Mouse (Mus musculus): ENCODE measurements around the gene Ctnnbl1. TPM values are rescaled to one million over a fixed set of nuclear protein-coding genes. Genes with fewer than 3 reads are reported as not detected.
A peak's percentile ranks its signal among the peaks of the same experiment; 100 is the strongest.

The Ctnnbl1 gene
- polyA plus RNA-seq, 1 experiment from 2014 or later, result 35.6 TPM

- no peak overlapping the region for H3K27ac ChIP-seq
- no peak overlapping the region for H3K4me3 ChIP-seq (ENCODE audit: inconsistent target)
- WGBS (ENCODE audit: missing documents), result 96% methylated on average over 4 of the region's 4 CpGs
- H3K79me2 ChIP-seq (ENCODE audit: inconsistent target), result no peaks in the 10 kb centered on the region
- peaks cover 45% of the 10 kb centered on the region; the same call in 1 of the 2 replicates for H3K36me3 ChIP-seq (ENCODE audit: inconsistent target)
Observed at GRCm38 (mm10) chr2:157813121-157813520, 75.9 kb downstream of the Ctnnbl1 start.

DNA sequence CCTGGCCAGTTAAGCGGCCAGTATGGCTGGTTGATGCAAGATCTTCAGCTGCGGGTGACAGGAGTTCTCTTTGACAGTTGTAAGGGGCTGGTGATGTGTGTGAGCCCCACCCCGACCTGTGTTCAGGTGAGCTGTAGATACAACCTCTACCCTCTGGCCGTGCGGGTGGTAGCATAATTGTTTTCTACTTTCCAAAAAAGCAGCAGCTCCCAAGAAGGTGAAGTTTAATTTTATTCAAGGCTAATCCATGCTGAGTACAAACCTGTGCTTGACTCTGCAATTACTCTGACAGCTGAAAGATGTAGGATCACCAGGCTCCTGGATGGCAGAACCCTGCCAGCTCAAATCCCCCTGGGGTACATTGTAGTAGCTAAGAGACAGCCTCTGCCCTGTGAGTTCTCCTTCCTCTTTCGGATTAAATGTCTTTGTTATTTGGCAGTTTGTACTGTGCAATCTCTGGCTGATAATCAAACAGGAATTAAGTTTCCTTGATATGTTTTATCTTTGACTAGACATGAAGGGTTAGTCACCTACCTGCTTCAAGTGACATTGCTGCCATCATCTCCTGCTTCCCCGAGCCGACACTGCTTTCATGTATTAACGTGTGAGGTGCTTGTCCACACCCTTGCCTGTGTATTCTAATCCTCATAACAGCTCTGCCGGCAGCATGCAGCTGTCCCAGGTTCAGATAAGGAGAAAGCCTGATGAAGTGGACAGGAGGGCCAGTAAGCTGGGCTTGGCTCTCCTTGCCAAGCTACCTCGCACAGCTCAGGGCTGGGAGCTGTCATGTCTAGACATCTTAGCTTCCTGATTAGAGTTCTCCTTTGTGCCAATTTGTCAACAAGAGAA is 77.1 kb downstream of the Ctnnbl1 start:
- WGBS (ENCODE audit: missing documents), result 74% methylated on average over 11 of the region's 11 CpGs
- Histone ChIP-seq H3K27ac (no peak overlapping the region), H3K36me3 (ENCODE audit: inconsistent target) (peaks cover 49% of the 10 kb centered on the region; the same call in 1 of the 2 replicates)

GRCm38 (mm10) chr2:157814965-157815283 is 77.7 kb downstream of the Ctnnbl1 start:
- peaks cover 49% of the 10 kb centered on the region; the same call in 1 of the 2 replicates for H3K36me3 ChIP-seq (ENCODE audit: inconsistent target)
- WGBS (ENCODE audit: missing documents), result 95% methylated on average over 2 of the region's 2 CpGs
- H3K4me3 ChIP-seq (ENCODE audit: inconsistent target), result no peak overlapping the region
- H3K27ac ChIP-seq, result no peak overlapping the region
- no peaks in the 10 kb centered on the region for H3K79me2 ChIP-seq (ENCODE audit: inconsistent target)

More for the DNA sequence above, 77.1 kb downstream of the Ctnnbl1 start:
- no peaks in the 10 kb centered on the region for H3K79me2 ChIP-seq (ENCODE audit: inconsistent target)
- H3K4me3 ChIP-seq (ENCODE audit: inconsistent target), result no peak overlapping the region

DNA sequence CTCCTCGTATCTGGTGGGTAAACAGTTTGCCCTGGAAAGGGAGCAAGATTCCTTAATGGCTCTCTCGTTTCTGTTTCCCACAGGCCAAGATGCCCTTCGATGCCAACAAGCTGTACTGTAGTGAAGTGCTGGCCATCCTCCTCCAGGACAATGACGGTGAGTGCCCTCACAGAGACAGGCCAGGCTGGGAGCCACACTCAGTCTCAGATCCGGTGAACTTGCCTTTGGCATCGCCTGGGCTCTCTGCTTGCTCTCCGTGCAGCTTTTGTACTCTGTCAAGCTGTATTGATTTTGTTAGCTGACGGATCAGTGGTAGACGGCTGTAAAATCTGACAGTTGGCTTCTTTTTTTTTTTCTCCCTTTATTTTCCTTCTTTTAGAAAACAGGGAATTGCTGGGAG is 80.5 kb downstream of the Ctnnbl1 start:
- Histone ChIP-seq H3K79me2 (ENCODE audit: inconsistent target) (no peaks in the 10 kb centered on the region), H3K36me3 (ENCODE audit: inconsistent target) (peaks cover 28% of the 10 kb centered on the region; the same call in 1 of the 2 replicates)
- 94% methylated on average over 9 of the region's 9 CpGs for WGBS (ENCODE audit: missing documents)

GRCm38 (mm10) chr2:157818576-157819320 is 81.5 kb downstream of the Ctnnbl1 start:
- Histone ChIP-seq H3K36me3 (ENCODE audit: inconsistent target) (peaks cover 25% of the 10 kb centered on the region; the same call in 1 of the 2 replicates), H3K27ac (no peak overlapping the region), H3K4me3 (ENCODE audit: inconsistent target) (no peak overlapping the region), H3K79me2 (ENCODE audit: inconsistent target) (no peaks in the 10 kb centered on the region)
- 45% methylated on average over 15 of the region's 15 CpGs for WGBS (ENCODE audit: missing documents)

More for the DNA sequence above, 80.5 kb downstream of the Ctnnbl1 start:
- H3K27ac ChIP-seq, result no peak overlapping the region
- no peak overlapping the region for H3K4me3 ChIP-seq (ENCODE audit: inconsistent target)

- H3K4me3 ChIP-seq (ENCODE audit: inconsistent target), result no peak overlapping the region
- H3K79me2 ChIP-seq (ENCODE audit: inconsistent target), result no peaks in the 10 kb centered on the region
- peaks cover 25% of the 10 kb centered on the region; the same call in 1 of the 2 replicates for H3K36me3 ChIP-seq (ENCODE audit: inconsistent target)
- 97% methylated on average over 12 of the region's 12 CpGs for WGBS (ENCODE audit: missing documents)
- H3K27ac ChIP-seq, result no peak overlapping the region
Observed at GRCm38 (mm10) chr2:157819401-157819800, 82.2 kb downstream of the Ctnnbl1 start.

DNA sequence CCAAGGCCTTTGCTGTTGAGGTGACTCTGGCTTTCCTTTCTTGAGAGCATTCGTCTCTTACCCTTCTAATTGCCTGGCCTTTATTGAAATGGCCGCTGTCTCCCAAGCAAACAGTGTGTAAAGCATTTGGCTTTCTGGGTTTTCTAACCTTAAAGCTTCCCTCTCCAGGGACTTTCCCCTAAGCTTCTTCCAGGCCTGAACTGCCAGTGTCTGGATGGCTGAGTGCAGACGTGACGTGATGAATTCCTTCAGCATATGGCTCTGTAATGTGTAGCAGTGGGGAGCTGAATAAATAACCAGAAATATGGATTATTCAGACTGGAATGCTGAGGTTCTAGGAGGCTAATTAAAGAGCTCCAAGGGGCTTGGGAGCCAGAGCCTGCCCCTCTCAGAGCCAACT is 84.1 kb downstream of the Ctnnbl1 start:
- Histone ChIP-seq H3K27ac (no peak overlapping the region), H3K79me2 (ENCODE audit: inconsistent target) (no peaks in the 10 kb centered on the region), H3K4me3 (ENCODE audit: inconsistent target) (no peak overlapping the region), H3K36me3 (ENCODE audit: inconsistent target) (peaks cover 25% of the 10 kb centered on the region; the same call in 1 of the 2 replicates)
- WGBS (ENCODE audit: missing documents), result 90% methylated on average over 4 of the region's 4 CpGs

DNA sequence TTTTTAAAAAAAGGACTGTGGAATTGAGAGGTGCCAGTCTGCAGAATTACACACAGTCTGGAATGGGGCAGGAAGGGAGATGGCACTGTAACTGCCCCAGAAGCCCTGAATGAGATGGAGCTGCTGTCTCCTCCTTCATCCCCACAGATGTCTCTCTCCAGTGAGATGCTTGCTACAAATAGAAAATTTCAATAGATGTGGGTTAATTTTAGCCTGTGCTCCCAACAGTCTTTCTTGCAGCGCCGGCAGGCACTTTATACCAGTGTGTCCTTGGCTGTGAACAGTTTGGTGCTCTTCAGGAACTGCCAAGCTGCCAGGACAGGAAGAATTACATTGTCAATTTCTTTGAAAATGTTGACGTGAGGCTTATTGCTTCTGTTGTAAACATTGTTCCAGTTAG is 86.3 kb downstream of the Ctnnbl1 start:
- H3K4me3 ChIP-seq (ENCODE audit: inconsistent target), result no peak overlapping the region
- peaks cover 12% of the 10 kb centered on the region; the same call in 1 of the 2 replicates for H3K36me3 ChIP-seq (ENCODE audit: inconsistent target)
- WGBS (ENCODE audit: missing documents), result 97% methylated on average over 3 of the region's 3 CpGs
- no peaks in the 10 kb centered on the region for H3K79me2 ChIP-seq (ENCODE audit: inconsistent target)
- no peak overlapping the region for H3K27ac ChIP-seq

- no peak overlapping the region for H3K4me3 ChIP-seq (ENCODE audit: inconsistent target)
- no peaks in the 10 kb centered on the region for H3K79me2 ChIP-seq (ENCODE audit: inconsistent target)
- H3K27ac ChIP-seq, result no peak overlapping the region
- peaks cover 8% of the 10 kb centered on the region; the same call in 1 of the 2 replicates for H3K36me3 ChIP-seq (ENCODE audit: inconsistent target)
- WGBS (ENCODE audit: missing documents), result 97% methylated on average over 10 of the region's 11 CpGs
Observed at GRCm38 (mm10) chr2:157824249-157824648, 87.0 kb downstream of the Ctnnbl1 start.

DNA sequence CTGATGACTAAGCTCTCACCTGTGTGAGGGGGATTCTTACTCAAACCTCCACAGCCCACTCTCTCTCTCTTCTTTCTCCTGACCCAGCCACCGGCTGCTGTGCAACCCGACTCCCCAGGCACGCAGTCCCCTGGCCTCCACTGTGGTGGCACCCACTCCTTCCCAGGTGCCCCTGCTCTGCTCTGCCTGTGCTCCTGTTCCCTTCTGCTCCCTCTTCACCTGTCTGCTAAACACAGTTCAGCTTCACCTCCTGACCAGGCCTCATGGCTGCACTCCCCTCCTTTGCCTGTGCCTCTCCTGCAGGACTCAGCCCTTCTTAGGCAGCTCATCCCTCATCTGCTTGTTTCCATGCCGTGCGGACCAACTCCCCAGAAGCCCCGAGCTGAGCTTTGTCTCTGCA is 92.9 kb downstream of the Ctnnbl1 start:
- no peak overlapping the region for H3K4me3 ChIP-seq (ENCODE audit: inconsistent target)
- no peaks in the 10 kb centered on the region for H3K79me2 ChIP-seq (ENCODE audit: inconsistent target)
- H3K36me3 ChIP-seq (ENCODE audit: inconsistent target), result no peaks in the 10 kb centered on the region
- WGBS (ENCODE audit: missing documents), result 99% methylated on average over 6 of the region's 6 CpGs
- no peak overlapping the region for H3K27ac ChIP-seq

- WGBS (ENCODE audit: missing documents), result 94% methylated on average over 10 of the region's 10 CpGs
- Histone ChIP-seq H3K79me2 (ENCODE audit: inconsistent target) (no peaks in the 10 kb centered on the region), H3K4me3 (ENCODE audit: inconsistent target) (no peak overlapping the region), H3K27ac (no peak overlapping the region), H3K36me3 (ENCODE audit: inconsistent target) (no peaks in the 10 kb centered on the region)
Observed at GRCm38 (mm10) chr2:157830620-157831354, 93.6 kb downstream of the Ctnnbl1 start.

DNA sequence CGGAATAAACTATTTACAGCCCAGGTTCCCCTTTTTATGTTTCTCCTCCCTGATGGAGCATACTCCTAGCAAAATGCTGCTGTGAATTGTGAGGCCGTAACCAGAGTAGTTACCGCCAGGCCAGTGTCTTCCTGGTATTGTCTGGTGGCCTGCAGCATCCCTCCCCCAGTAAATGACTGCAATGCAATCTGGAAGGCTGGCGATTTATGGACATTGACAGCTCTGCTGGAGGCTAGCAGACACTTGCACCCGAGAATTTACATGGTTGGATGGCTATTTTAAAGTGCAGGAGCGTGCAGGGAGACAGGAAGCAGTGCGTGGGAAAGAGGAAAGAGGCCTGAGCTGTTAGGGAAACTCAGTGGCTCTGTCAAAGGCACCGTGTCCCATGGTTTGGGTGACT is 99.8 kb downstream of the Ctnnbl1 start:
- Histone ChIP-seq H3K36me3 (ENCODE audit: inconsistent target) (no peaks in the 10 kb centered on the region), H3K79me2 (ENCODE audit: inconsistent target) (no peaks in the 10 kb centered on the region), H3K4me3 (ENCODE audit: inconsistent target) (no peak overlapping the region), H3K27ac (no peak overlapping the region)
- 90% methylated on average over 8 of the region's 8 CpGs for WGBS (ENCODE audit: missing documents)

DNA sequence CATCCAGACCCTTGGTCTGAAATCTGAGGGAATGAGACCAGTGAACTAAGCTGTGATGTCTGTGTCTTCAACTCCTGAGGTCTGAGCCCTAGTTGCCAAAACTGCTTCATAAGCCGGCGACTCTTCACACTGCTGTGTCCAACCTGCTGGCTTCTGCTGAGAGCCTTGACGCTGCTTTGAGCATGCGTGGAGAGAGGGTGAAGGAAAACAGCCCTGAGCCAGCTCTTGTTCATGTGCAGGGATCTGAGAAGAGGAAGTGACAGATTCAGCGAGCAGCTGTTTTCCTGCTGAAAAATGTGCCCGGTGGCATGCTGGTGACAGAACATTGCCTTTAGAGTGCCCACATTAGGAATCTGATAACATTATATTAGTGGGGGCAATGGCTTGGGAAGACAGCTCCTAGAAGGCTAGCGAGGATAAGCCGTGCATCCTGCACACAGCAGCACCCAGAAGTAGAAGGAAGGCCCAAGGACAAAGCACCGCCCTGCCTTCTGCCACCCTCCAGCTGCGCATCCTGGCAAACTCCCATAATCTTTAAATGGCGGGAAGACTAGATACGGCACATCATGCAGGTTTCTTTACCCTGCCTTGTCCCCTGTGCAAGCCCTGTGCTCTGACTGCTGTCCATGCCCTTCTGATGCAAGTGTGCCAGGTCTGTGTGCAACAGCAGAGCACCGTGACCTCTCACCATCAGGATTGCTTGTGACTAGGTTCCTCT is 101.2 kb downstream of the Ctnnbl1 start:
- H3K36me3 ChIP-seq (ENCODE audit: inconsistent target), result no peaks in the 10 kb centered on the region
- 62% methylated on average over 13 of the region's 13 CpGs for WGBS (ENCODE audit: missing documents)
- no peaks in the 10 kb centered on the region for H3K79me2 ChIP-seq (ENCODE audit: inconsistent target)
- peak overlapping the region; percentile 15; the same call in 1 of the 2 replicates for H3K27ac ChIP-seq
- H3K4me3 ChIP-seq (ENCODE audit: inconsistent target), result no peak overlapping the region

DNA sequence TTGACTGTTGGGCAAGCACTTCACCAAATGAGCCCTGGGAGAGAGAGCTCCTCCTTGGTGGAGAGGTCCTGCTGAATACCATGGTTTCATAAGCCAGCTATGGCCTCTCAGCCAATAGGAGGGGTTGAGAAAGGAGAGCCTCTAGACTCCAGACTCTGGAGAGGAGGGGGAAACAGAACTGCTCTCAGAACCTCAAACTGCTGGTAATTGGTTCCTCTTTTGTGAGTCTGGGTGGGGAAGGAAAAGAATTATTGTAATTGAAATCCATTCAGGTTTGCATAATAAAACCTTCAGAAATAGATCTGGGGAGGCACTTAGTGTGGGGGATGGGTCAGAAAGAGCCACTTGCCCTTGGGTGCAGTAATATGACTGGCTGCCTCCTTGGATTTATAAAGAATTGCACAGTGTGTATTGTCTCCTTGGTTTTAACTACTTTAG is 103.5 kb downstream of the Ctnnbl1 start:
- no peaks in the 10 kb centered on the region for H3K79me2 ChIP-seq (ENCODE audit: inconsistent target)
- H3K4me3 ChIP-seq (ENCODE audit: inconsistent target), result no peak overlapping the region
- no peak overlapping the region for H3K27ac ChIP-seq
- no peaks in the 10 kb centered on the region for H3K36me3 ChIP-seq (ENCODE audit: inconsistent target)

Data from macrophage (primary cell).